Mouse (Mus musculus): ENCODE results near the gene Tmem242.

Gene Tmem242
- long read RNA-seq, experiment 1, transcript Tmem242-201 (4 exons, 948 nt): major isoform, 20 of 21 reads
- long read RNA-seq, experiment 1, partial matches to known transcripts: 1 of 21 reads
- long read RNA-seq, experiment 1, other reads (novel, unspliced or antisense): 0 of 21 reads
- long read RNA-seq, experiment 2, transcript Tmem242-201 (4 exons, 948 nt): major isoform, 19 of 21 reads
- long read RNA-seq, experiment 2, partial matches to known transcripts: 1 of 21 reads
- long read RNA-seq, experiment 2, other reads (novel, unspliced or antisense): 0 of 21 reads

- intact Hi-C loops (cut with DNase I): loop anchor here (2.0 to 10.0 kb wide), 4 partner anchors 52 to 306 kb away; partner anchors contain the start of gene Zdhhc14
Measured at GRCm38 (mm10) chr17:5440159-5440971, at the start of gene Tmem242. Tmem242 (minus strand) TSS chr17:5440259.

DNA sequence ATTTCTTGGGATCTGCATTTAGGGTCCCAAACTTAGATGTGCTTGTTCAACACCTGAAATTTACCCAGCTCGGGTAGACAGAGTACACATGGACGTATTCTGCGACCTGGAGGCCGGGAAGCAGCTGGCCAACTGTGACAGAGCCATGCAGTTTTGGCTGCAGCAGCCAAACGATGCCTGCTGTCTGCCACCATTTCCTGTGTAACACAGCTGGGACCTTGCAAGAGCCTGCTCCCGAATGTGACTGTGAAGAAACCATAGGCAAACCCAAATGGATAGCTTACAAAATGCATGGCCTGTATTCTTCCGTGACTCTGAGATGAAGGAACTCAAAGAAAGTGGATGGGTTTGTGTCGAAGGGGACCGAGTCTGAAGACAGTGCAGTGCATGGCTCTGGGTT, 48.1 kb upstream of the Tmem242 start:
- intact Hi-C loops (cut with DNase I): no loop called here

DNA sequence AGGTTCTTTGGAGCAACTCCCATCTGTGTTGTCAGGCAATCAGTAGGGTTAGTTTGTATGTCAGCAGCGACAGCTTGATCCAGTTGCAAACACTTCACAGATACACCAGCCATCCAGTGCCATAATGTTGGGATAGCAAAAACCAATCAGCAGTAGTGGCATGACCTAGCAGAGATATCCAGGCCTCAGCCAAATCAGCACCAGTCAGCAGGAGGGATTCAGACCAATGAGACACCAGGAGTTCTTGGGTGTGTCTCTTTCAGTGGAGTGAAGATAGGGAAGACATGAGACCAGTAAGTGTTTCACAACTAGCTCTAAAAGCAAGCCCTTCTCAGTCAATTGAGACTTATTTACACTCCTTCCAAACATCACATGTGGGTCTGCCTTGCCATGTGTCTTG, 44.6 kb upstream of the Tmem242 start:
- intact Hi-C loops (cut with DNase I): no loop called here

DNA sequence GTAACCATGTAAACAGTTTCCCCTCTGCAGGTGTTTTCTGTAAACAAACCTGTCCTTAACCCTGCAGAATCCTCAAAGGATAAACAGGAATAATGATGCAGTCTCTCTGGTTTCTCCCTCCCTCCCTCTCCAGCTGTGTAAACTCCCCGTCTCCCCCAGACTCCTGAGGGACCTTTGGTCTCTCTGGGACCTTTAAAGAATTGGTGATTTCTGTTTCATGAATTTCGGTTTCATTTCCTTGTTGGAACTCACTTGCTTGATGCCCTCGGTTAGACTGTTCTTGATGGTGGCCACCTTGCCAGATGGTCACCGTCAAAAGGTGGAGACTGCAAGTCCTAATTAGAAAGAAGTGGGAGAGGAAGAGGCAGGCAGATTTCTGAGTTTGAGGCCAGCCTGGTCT, 43.4 kb upstream of the Tmem242 start:
- intact Hi-C loops (cut with DNase I): no loop called here

GRCm38 (mm10) chr17:5475960-5476725, 36.1 kb upstream of the Tmem242 start:
- intact Hi-C loops (cut with DNase I): no loop called here

DNA sequence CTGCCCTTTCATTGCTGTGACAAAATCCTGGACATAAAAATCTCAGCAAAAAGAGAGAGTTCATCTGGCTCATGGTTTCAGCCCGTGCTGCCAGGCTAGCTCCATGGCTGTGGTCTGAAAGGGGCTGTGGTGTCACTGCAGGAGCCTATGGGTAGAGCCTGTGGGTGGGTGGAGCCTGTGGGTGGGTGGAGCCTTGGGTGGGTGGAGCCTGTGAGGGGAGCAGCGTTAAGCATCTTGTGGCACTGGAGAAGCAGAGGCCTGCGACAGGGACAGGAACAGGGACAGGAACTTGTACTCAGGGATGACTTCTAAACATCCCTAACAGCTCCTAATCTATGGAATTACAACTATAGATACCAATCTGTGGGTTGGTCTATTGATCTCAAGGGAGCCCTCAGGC, 32.2 kb upstream of the Tmem242 start:
- intact Hi-C loops (cut with DNase I): no loop called here

- intact Hi-C loops (cut with DNase I): no loop called here
Measured at GRCm38 (mm10) chr17:5467177-5467576, 27.1 kb upstream of the Tmem242 start.

- intact Hi-C loops (cut with DNase I): no loop called here
Measured at GRCm38 (mm10) chr17:5466736-5467135, 26.7 kb upstream of the Tmem242 start.

DNA sequence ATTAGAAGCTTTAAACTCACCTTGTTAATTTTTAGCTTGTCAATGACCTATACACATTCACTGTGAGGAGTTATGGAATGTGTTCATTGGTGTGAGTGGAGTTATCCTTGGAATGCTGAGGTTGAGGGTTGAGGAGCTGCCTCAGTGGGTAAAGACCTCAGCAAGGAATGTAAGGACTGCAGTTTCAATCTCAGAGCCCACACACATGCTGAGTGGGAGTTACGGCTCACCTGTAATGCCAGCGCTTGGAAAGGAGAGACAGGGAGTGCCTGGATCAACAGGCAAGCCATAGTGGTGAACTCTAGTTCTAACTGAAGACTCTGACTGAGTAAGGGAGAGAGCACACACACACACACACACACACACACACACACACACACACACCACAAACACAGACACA, 23.9 kb upstream of the Tmem242 start:
- intact Hi-C loops (cut with DNase I): no loop called here

- intact Hi-C loops (cut with DNase I): no loop called here
Measured at GRCm38 (mm10) chr17:5453657-5454056, 13.6 kb upstream of the Tmem242 start.

DNA sequence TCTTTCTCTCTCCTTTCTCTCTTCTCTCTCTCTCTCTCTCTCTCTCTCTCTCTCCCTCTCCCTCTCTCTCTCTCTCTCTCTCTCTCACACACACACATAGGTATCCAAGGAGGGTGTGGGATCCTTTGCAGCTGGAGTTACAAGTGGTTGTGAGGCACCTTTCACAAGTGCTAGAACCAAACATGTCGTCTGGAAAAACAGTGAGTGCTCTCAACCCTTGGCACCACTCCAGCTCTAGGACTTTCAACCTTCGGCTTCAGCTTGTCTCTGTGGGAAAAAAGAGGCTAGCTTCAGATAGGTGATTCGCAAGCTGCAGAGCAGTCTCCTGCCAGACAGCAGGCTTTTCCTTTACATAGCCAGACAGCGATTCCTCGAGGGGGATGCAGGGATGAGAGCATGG, 3.7 kb upstream of the Tmem242 start:
- intact Hi-C loops (cut with DNase I): loop anchor here (5.0 to 10.0 kb wide), 3 partner anchors 49 to 289 kb away; partner anchors contain the start of gene Zdhhc14

GRCm38 (mm10) chr17:5443260-5443659, 3.2 kb upstream of the Tmem242 start:
- intact Hi-C loops (cut with DNase I): loop anchor here (5.0 to 10.0 kb wide), 3 partner anchors 49 to 289 kb away; partner anchors contain the start of gene Zdhhc14

DNA sequence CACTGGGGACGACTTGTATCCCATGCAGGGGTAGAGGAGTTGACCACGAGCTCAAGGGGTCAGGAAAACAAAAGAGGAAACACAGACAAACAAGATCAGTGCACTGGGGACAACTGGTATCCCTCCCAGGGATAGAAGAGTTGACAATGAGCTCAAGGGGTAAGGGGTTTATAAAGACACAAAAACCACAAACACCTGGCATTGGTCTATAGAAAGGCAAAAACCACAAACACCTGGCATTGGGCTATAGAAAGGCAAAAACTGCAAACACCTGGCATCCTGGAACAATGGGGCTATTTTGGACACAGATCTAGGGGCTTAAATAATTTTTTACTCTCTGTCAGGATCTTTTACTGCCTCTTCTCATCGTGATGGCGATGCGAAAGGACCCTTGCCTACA, 2.3 kb upstream of the Tmem242 start:
- intact Hi-C loops (cut with DNase I): loop anchor here (5.0 to 10.0 kb wide), 3 partner anchors 50 to 290 kb away; partner anchors contain the start of gene Zdhhc14

DNA sequence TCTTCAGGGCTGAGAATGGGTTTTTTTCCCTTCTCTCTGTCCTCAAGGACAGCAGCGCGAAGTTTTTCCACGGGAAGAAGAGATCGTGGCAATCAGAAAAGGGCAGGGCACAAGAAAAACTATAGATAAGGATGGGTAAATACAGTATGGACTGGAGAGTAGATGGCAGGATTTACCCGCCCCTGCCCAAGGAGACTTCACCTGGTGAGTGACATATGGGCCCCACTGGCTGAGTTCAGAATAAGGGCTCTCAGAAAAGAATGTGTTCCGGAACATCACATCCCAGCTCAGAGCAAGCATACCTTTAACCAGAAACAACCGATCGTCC, 264 bp downstream of the Tmem242 start:
- intact Hi-C loops (cut with DNase I): loop anchor here (2.0 to 10.0 kb wide), 5 partner anchors 53 to 465 kb away; partner anchors contain the start of gene Zdhhc14

GRCm38 (mm10) chr17:5429772-5430133, 10.3 kb downstream of the Tmem242 start:
- intact Hi-C loops (cut with DNase I): loop anchor here (10.0 kb wide), 1 partner anchor 475 kb away; no protein-coding TSS in a partner anchor

DNA sequence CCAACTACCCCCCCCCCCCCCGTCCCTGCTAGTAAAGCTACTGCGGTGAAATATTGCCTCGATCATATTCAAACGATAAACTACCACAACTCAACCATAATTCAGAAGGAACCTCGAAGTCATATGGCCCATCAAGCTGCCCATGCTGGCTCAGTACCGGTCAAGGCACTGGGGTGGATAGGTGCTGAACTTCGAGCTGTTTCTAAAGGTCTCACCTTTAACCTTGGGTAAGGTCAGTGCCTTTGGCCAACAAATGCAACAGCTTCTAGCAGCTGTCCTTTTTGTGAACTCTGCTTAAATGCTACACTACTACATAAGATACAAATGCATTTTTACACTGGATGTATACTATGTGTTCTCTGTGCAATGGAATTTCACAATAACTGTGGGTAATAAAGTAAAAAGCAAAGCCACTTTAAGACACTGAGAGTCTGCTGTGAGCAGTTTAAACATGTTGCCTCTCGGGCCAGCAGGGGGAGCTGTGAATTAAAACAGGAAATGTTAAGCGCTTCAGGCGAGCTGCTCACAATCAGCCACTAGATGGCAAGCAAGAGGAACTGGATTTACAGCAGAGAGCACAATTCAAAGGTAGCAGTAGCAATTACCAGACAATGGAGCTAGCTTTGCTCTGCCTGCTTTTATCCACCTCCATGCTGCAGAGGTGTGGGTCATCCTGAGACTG, 10.8 kb downstream of the Tmem242 start:
- intact Hi-C loops (cut with DNase I): no loop called here

DNA sequence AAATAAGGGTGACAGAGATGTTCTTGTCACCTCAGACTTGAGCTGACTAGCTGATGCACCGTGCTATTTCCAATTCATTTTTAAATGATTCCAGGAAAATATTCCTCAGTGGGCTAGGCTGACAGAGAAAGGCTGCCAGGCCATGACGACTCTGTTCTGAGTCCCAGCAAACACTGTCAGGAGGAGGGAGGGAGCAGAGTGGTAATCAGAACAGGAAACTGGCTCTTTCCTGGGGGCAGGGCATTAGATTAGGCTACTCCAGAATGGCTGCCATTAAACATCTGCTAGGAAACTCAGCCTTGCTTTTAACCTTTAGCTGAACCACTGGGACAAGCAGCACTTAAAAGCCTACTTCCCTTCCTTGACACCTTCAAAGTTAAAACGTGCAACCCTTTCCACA, 14.9 kb downstream of the Tmem242 start:
- intact Hi-C loops (cut with DNase I): no loop called here

DNA sequence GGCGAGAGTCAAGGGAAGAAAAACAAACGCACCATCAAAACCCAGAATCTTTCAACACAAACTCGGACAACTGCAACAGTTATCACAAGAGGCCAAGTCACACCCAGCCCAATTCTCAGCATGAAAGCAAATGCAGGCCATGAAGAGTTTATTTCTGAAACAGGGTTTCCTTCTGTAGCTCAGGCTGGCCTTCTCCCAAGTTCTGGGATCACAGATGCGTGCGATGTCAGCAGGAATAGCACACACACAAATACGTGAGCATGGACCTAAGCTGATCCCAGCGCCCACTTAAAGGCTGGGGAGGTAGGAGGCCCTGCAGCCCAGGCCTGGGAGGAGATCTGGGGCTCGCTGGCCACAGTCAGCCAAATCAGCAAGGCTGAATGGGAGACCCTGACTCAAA, 15.9 kb downstream of the Tmem242 start:
- intact Hi-C loops (cut with DNase I): no loop called here

DNA sequence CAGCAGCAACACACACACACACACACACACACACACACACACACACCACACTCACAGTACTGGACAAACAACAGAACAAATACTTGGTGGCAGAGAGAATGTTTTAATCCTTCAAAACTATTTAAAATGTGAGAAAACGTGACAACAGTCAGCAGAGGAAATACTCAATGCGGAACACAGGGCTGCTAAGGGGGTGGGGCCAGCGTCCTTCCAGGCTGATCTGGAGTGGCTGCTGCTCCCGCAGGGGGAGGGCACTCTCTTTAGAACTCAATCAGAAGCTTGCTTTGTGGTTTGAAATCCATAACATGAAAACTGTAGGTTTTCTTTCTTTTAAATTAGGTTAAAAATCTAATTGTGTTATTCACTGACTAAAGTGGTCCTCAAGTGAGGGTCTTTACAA, 18.2 kb downstream of the Tmem242 start:
- intact Hi-C loops (cut with DNase I): no loop called here

- intact Hi-C loops (cut with DNase I): no loop called here
Measured at GRCm38 (mm10) chr17:5419771-5420518, 20.1 kb downstream of the Tmem242 start.

Data from adrenal gland (tissue).